Mouse (Mus musculus) myocyte (in vitro differentiated cells): Measurements from ENCODE around the gene Gas7. TPM values are rescaled to one million over a fixed set of nuclear protein-coding genes. Genes with fewer than 3 reads are reported as not detected.

Experiments used
- H3K27me3 ChIP-seq: one replicate; pipeline ENCODE4 v1.6.1; 2011; ENCODE audit not compliant: control insufficient read depth, insufficient read depth, insufficient read length
- H3K36me3 ChIP-seq: one replicate; pipeline ENCODE4 v1.6.1; 2011; ENCODE audit not compliant: control insufficient read depth, insufficient read depth
- H3K4me2 ChIP-seq: one replicate; pipeline ENCODE4 v1.6.1; 2011; ENCODE audit warnings: low read depth, control low read depth
- H3K4me3 ChIP-seq: one replicate; pipeline ENCODE4 v1.5.1; 2011; ENCODE audit warnings: mild to moderate bottlenecking, control low read depth, moderate library complexity
- H3K79me2 ChIP-seq: one replicate; pipeline ENCODE4 v1.6.1; 2011; ENCODE audit not compliant: control insufficient read depth, insufficient read depth
- H3ac ChIP-seq: one replicate; pipeline ENCODE4 v1.6.1; 2011; ENCODE audit not compliant: control insufficient read depth, insufficient read length
- CEBPB ChIP-seq: IDR thresholded peaks from 2 replicates; pipeline ENCODE4 v1.6.1; 2011; ENCODE audit warnings: mild to moderate bottlenecking, moderate library complexity; ENCODE audit not compliant: poor library complexity, insufficient read depth, severe bottlenecking
- E2F4 ChIP-seq: IDR thresholded peaks from one replicate; pipeline ENCODE4 v1.6.1; 2011; ENCODE audit warnings: mild to moderate bottlenecking, control low read depth, moderate library complexity; ENCODE audit not compliant: insufficient read depth
- MAX ChIP-seq: IDR thresholded peaks from one replicate; pipeline ENCODE4 v1.6.1; 2011; ENCODE audit warnings: low read depth, mild to moderate bottlenecking, control low read depth
- MYOD1 ChIP-seq, 3 experiments: IDR thresholded peaks; one replicate each; pipeline ENCODE4 v1.6.1; 2011; ENCODE audit warnings: control low read depth in 2 of 3, low read depth in 2 of 3, mild to moderate bottlenecking in 2 of 3, moderate library complexity in 1 of 3; ENCODE audit not compliant: insufficient read length in 2 of 3, control insufficient read depth in 1 of 3
- MYOG ChIP-seq, 3 experiments: IDR thresholded peaks; one replicate each; pipeline ENCODE4 v1.6.1; 2011; ENCODE audit warnings: control low read depth in 2 of 3, low read depth in 2 of 3, mild to moderate bottlenecking in 2 of 3; ENCODE audit not compliant: insufficient read length in 2 of 3, control insufficient read depth in 1 of 3, insufficient read depth in 1 of 3
- POLR2A ChIP-seq: IDR thresholded peaks from one replicate; pipeline ENCODE4 v1.6.1; 2011; ENCODE audit warnings: low read depth, mild to moderate bottlenecking, control low read depth, moderate library complexity; ENCODE audit not compliant: insufficient read length
- POLR2AphosphoS2 ChIP-seq: IDR thresholded peaks from one replicate; pipeline ENCODE4 v1.6.1; 2011; ENCODE audit warnings: low read depth, control low read depth; ENCODE audit not compliant: insufficient read length
- REST ChIP-seq: IDR thresholded peaks from one replicate; pipeline ENCODE4 v1.6.1; 2011; ENCODE audit warnings: mild to moderate bottlenecking, control low read depth, moderate library complexity; ENCODE audit not compliant: insufficient read depth, insufficient read length
- SRF ChIP-seq: IDR thresholded peaks from one replicate; pipeline ENCODE4 v1.6.1; 2011; ENCODE audit warnings: low read depth; ENCODE audit not compliant: control insufficient read depth, insufficient read length
- TCF12 ChIP-seq: IDR thresholded peaks from one replicate; pipeline ENCODE4 v1.6.1; 2011; ENCODE audit warnings: mild to moderate bottlenecking, control low read depth; ENCODE audit not compliant: poor library complexity, insufficient read depth, severe bottlenecking
- TCF3 ChIP-seq: IDR thresholded peaks from one replicate; pipeline ENCODE4 v1.6.1; 2011; ENCODE audit warnings: low read depth, control low read depth; ENCODE audit not compliant: insufficient read length
- USF1 ChIP-seq: IDR thresholded peaks from one replicate; pipeline ENCODE4 v1.6.1; 2011; ENCODE audit warnings: low read depth, mild to moderate bottlenecking, control low read depth, moderate library complexity
- polyA plus RNA-seq: library from polyadenylated mRNA; unstranded; fragments of >200 nt; fragmentation: generic; extraction: Trizol; gene quantifications from one replicate; pipeline ENCODE4 v1.2.1, GENCODE M21; 2012; ENCODE audit warnings: missing spikeins

Gene Gas7
- polyA plus RNA-seq, 1 experiment: 0.02 TPM

- H3K36me3 ChIP-seq: no peaks in the 10 kb centered on the region
- no peak overlapping the region for H3K4me3 ChIP-seq
- H3ac ChIP-seq: no peak overlapping the region
- H3K4me2 ChIP-seq: no peak overlapping the region
- H3K27me3 ChIP-seq: no peaks in the 10 kb centered on the region
- H3K79me2 ChIP-seq: no peaks in the 10 kb centered on the region
- TF ChIP-seq MYOG (IDR thresholded peaks at IDR 0.05; ENCODE audit: control insufficient read depth in 1 of 3, insufficient read depth in 1 of 3, insufficient read length in 2 of 3, low read depth in 2 of 3) (no peak), REST (no peak), MAX (no peak), E2F4 (no peak), CEBPB (no peak), MYOD1 (IDR thresholded peaks at IDR 0.05; ENCODE audit: control insufficient read depth in 1 of 3, insufficient read length in 2 of 3, low read depth in 2 of 3) (no peak), POLR2A (no peak), TCF12 (no peak), TCF3 (no peak), SRF (no peak), POLR2AphosphoS2 (no peak), USF1 (no peak)
These were observed 112.8 kb downstream of the Gas7 start for GRCm38 (mm10) chr11:67567991-67568390.

- H3K27me3 ChIP-seq: no peaks in the 10 kb centered on the region
- no peaks in the 10 kb centered on the region for H3K79me2 ChIP-seq
- no peaks in the 10 kb centered on the region for H3K36me3 ChIP-seq
- no peak for TF ChIP-seq MAX
- no peak for TF ChIP-seq POLR2A
- TF ChIP-seq E2F4: no peak
- TF ChIP-seq POLR2AphosphoS2: no peak
- H3K4me3 ChIP-seq: no peak overlapping the region
- no peak overlapping the region for H3K4me2 ChIP-seq
- no peak overlapping the region for H3ac ChIP-seq
These were observed 113.6 kb downstream of the Gas7 start for GRCm38 (mm10) chr11:67568815-67569214.

GRCm38 (mm10) chr11:67570947-67571346 is 115.7 kb downstream of the Gas7 start:
- TF ChIP-seq MYOG (IDR thresholded peaks at IDR 0.05; ENCODE audit: control insufficient read depth in 1 of 3, insufficient read depth in 1 of 3, insufficient read length in 2 of 3, low read depth in 2 of 3): no peak
- no peak for TF ChIP-seq TCF3
- TF ChIP-seq POLR2AphosphoS2: no peak
- TF ChIP-seq SRF: no peak
- no peak for TF ChIP-seq E2F4
- TF ChIP-seq POLR2A: no peak
- no peak for TF ChIP-seq CEBPB
- no peak for TF ChIP-seq USF1
- no peak for TF ChIP-seq TCF12
- no peak for TF ChIP-seq MAX
- TF ChIP-seq REST: no peak
- TF ChIP-seq MYOD1 (IDR thresholded peaks at IDR 0.05; ENCODE audit: control insufficient read depth in 1 of 3, insufficient read length in 2 of 3, low read depth in 2 of 3): no peak
- no peak overlapping the region for H3K4me3 ChIP-seq

GRCm38 (mm10) chr11:67574344-67574743 is 119.1 kb downstream of the Gas7 start:
- no peaks in the 10 kb centered on the region for H3K27me3 ChIP-seq
- no peak overlapping the region for H3K4me2 ChIP-seq
- H3K4me3 ChIP-seq: no peak overlapping the region
- H3ac ChIP-seq: no peak overlapping the region
- H3K36me3 ChIP-seq: no peaks in the 10 kb centered on the region
- no peak for TF ChIP-seq USF1
- no peaks in the 10 kb centered on the region for H3K79me2 ChIP-seq

More at GRCm38 (mm10) chr11:67570947-67571346, 115.7 kb downstream of the Gas7 start:
- H3ac ChIP-seq: no peak overlapping the region
- H3K79me2 ChIP-seq: no peaks in the 10 kb centered on the region
- H3K36me3 ChIP-seq: no peaks in the 10 kb centered on the region
- H3K27me3 ChIP-seq: no peaks in the 10 kb centered on the region
- no peak overlapping the region for H3K4me2 ChIP-seq

GRCm38 (mm10) chr11:67577472-67577871 is 122.2 kb downstream of the Gas7 start:
- Histone ChIP-seq H3K36me3 (no peaks in the 10 kb centered on the region), H3K27me3 (no peaks in the 10 kb centered on the region), H3K79me2 (no peaks in the 10 kb centered on the region), H3K4me3 (no peak overlapping the region), H3ac (no peak overlapping the region), H3K4me2 (no peak overlapping the region)
- no peak for TF ChIP-seq POLR2AphosphoS2
- no peak for TF ChIP-seq USF1
- TF ChIP-seq MYOD1 (IDR thresholded peaks at IDR 0.05; ENCODE audit: control insufficient read depth in 1 of 3, insufficient read length in 2 of 3, low read depth in 2 of 3): no peak
- TF ChIP-seq E2F4: no peak
- TF ChIP-seq POLR2A: no peak
- TF ChIP-seq MAX: no peak
- TF ChIP-seq MYOG (IDR thresholded peaks at IDR 0.05; ENCODE audit: control insufficient read depth in 1 of 3, insufficient read depth in 1 of 3, insufficient read length in 2 of 3, low read depth in 2 of 3): no peak
- no peak for TF ChIP-seq REST
- TF ChIP-seq SRF: no peak
- no peak for TF ChIP-seq CEBPB
- TF ChIP-seq TCF12: no peak
- TF ChIP-seq TCF3: no peak
